Mouse (Mus musculus) embryonic facial prominence, embryonic 12.5 days (tissue): Measurements from ENCODE around the gene Chrm3. TPM values are rescaled to one million over a fixed set of nuclear protein-coding genes. Genes with fewer than 3 reads are reported as not detected.
A peak's percentile ranks its signal among the peaks of the same experiment; 100 is the strongest.
"Not testable (repeated sequence)": the region's sequence is repeated elsewhere in the genome, so short reads cannot be mapped to it uniquely, and the experiment has no call there.

ENCODE experiments used
- ATAC-seq: fragments of 200-750 bp; cut with Nextera tagmentation; 2 replicates; pipeline ENCODE4 v1.8.0; 2017; ENCODE audit not compliant: insufficient number of reproducible peaks, insufficient read depth, low FRiP score, low TSS enrichment
- H3K27ac ChIP-seq: fragments of 300-500 bp; sonication (generic); 2 replicates; pipeline ENCODE4 v1.5.1; 2016; ENCODE audit warnings: mild to moderate bottlenecking
- H3K27me3 ChIP-seq: fragments of 300-500 bp; sonication (generic); 2 replicates; pipeline ENCODE4 v1.6.1; 2016; ENCODE audit warnings: mild to moderate bottlenecking, moderate library complexity
- H3K36me3 ChIP-seq: fragments of 300-500 bp; sonication (generic); 2 replicates; pipeline ENCODE4 v1.6.1; 2016; ENCODE audit warnings: mild to moderate bottlenecking
- H3K4me1 ChIP-seq: fragments of 300-500 bp; sonication (generic); 2 replicates; pipeline ENCODE4 v1.6.1; 2016
- H3K4me2 ChIP-seq: fragments of 300-500 bp; sonication (generic); replicated peaks from 2 replicates; pipeline ENCODE4 v1.6.1; 2016; ENCODE audit warnings: mild to moderate bottlenecking, moderate library complexity
- H3K4me3 ChIP-seq: fragments of 300-500 bp; sonication (generic); 2 replicates; pipeline ENCODE4 v1.5.1; 2016; ENCODE audit warnings: mild to moderate bottlenecking
- H3K9ac ChIP-seq: fragments of 300-500 bp; sonication (generic); 2 replicates; pipeline ENCODE4 v1.6.1; 2016; ENCODE audit warnings: mild to moderate bottlenecking, moderate library complexity
- H3K9me3 ChIP-seq: fragments of 300-500 bp; sonication (generic); 2 replicates; pipeline ENCODE4 v1.6.1; 2016; ENCODE audit warnings: mild to moderate bottlenecking, moderate library complexity
- WGBS: fragments of 180-500 bp; shearing (Covaris S2); methylation state at CpG from one replicate; pipeline ENCODE4 v1.1.7; 2016; 5-methylcytosine and 5-hydroxymethylcytosine counted together
- microRNA-seq: library from miRNA; unstranded; fragments of <30 nt; microRNA quantifications from one replicate; pipeline ENCODE4, GENCODE M21; 2017
- polyA plus RNA-seq: library from polyadenylated mRNA; unstranded; fragments of >200 nt; fragmentation: Nextera tagmentation; extraction: Ambion mirVana; gene quantifications from 2 replicates; pipeline ENCODE4 v1.2.1, GENCODE M21; 2016

Chrm3 gene
- polyA plus RNA-seq, 1 experiment from 2014 or later: 1.5 TPM

DNA sequence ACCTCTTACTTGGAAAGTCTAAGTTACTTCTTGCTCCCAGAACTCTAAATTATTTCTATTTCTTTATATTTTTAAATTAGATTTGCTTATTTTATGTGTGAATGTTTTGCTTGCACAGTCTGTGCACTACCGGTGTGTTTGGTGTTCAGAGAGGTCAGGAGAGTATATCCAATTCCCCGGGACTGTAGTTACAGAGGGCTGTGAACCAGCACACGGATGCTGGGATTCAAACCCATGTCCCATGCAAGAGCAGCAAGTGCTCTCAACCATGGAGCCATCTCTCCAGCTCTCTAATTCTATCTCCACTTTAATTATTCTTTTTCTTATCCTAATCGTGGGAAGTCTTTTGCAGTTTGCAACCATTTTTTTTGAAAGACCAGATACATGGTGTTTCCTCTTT, 478.7 kb downstream of the Chrm3 start:
- Histone ChIP-seq H3K9ac (no peak overlapping the region), H3K36me3 (no peaks in the 10 kb centered on the region), H3K27ac (no peak overlapping the region), H3K4me2 (no peak overlapping the region), H3K4me1 (no peaks in the 10 kb centered on the region), H3K4me3 (no peak overlapping the region), H3K27me3 (no peaks in the 10 kb centered on the region), H3K9me3 (no peaks in the 10 kb centered on the region)
- no peak for ATAC-seq
- WGBS: 51% methylated on average over 4 of the region's 4 CpGs

DNA sequence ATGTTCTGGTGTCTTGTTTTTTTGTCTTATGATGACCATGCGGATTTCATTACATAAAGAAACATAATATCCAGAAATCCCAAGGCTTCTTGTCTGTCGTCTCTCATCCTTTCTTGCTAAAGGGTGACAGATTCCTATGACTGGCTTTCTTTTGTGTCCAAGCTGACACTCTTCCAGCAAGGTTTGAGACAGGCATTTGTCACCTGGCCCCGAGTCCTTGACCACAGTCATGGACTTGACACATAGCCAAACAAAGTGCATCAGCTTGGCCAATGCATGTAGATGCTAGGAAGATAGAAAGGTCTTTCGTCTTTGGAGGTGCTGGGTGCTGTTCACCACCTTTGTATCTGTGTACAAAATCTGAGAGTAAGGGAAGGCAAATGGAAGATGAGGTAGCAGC, 480.2 kb downstream of the Chrm3 start:
- Histone ChIP-seq H3K4me1 (no peaks in the 10 kb centered on the region), H3K4me2 (no peak overlapping the region), H3K4me3 (no peak overlapping the region), H3K9me3 (no peaks in the 10 kb centered on the region), H3K36me3 (no peaks in the 10 kb centered on the region), H3K27ac (no peak overlapping the region), H3K9ac (no peak overlapping the region), H3K27me3 (no peaks in the 10 kb centered on the region)
- 77% methylated on average over 4 of the region's 4 CpGs for WGBS
- ATAC-seq: no peak

DNA sequence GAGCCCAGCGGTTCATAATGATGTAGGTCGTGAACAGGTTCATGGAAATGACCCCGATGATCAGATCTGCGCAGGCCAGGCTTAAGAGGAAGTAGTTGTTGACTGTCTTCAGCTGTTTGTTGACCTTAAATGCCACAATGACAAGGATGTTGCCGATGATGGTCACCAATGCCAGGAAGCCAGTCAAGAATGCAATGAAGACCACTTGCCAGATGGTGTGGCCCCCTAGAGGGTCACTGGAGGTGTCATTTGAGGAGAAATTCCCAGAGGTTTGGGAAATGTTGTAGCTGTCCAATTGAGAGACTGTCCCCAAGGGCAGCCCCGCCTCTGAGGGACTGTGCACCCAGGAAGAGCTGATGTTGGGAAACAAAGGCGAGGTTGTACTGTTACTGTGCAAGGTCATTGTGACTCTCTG, 482.0 kb downstream of the Chrm3 start:
- no peak overlapping the region for H3K9ac ChIP-seq
- 83% methylated on average over 7 of the region's 7 CpGs for WGBS
- no peaks in the 10 kb centered on the region for H3K9me3 ChIP-seq
- H3K36me3 ChIP-seq: no peaks in the 10 kb centered on the region
- H3K27ac ChIP-seq: no peak overlapping the region
- H3K4me3 ChIP-seq: no peak overlapping the region
- no peaks in the 10 kb centered on the region for H3K4me1 ChIP-seq
- H3K4me2 ChIP-seq: no peak overlapping the region
- H3K27me3 ChIP-seq: no peaks in the 10 kb centered on the region
- ATAC-seq: no peak

GRCm38 (mm10) chr13:9873377-9873776, 487.3 kb downstream of the Chrm3 start:
- H3K27me3 ChIP-seq: no peaks in the 10 kb centered on the region
- ATAC-seq: no peak
- no peak overlapping the region for H3K4me3 ChIP-seq
- 79% methylated on average over 3 of the region's 3 CpGs for WGBS
- no peak overlapping the region for H3K9ac ChIP-seq
- no peaks in the 10 kb centered on the region for H3K36me3 ChIP-seq
- no peaks in the 10 kb centered on the region for H3K9me3 ChIP-seq
- no peaks in the 10 kb centered on the region for H3K4me1 ChIP-seq
- no peak overlapping the region for H3K4me2 ChIP-seq
- no peak overlapping the region for H3K27ac ChIP-seq

DNA sequence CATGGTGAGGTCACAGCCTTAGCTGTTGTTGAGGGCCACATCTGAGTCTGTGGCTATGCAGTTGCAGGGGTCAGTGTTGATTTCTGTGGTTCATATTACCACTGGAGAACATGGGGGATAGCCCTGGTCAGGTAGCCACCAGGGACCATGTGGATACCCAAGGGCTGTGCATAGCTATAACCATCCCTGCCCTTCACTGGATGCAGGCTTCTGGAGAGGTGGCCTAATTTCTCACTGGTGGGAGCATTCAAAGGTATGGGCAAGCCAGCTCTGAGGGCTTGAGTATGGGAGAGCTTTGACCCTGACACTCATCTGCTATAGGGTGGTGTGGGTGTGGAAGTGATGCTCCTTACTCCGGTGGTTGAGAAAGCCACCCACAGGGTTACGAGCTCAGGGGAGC, 494.5 kb downstream of the Chrm3 start:
- H3K9me3 ChIP-seq: no peaks in the 10 kb centered on the region
- H3K4me3 ChIP-seq: no peak overlapping the region
- H3K4me1 ChIP-seq: no peaks in the 10 kb centered on the region
- H3K4me2 ChIP-seq: no peak overlapping the region
- no peak overlapping the region for H3K9ac ChIP-seq
- no peak for ATAC-seq
- no peaks in the 10 kb centered on the region for H3K36me3 ChIP-seq
- H3K27ac ChIP-seq: no peak overlapping the region
- H3K27me3 ChIP-seq: no peaks in the 10 kb centered on the region
- 86% methylated on average over 2 of the region's 2 CpGs for WGBS

GRCm38 (mm10) chr13:9847515-9847914, 513.1 kb downstream of the Chrm3 start:
- Histone ChIP-seq H3K4me2 (no peak overlapping the region), H3K27me3 (no peaks in the 10 kb centered on the region), H3K9ac (no peak overlapping the region), H3K4me1 (no peaks in the 10 kb centered on the region), H3K4me3 (no peak overlapping the region), H3K36me3 (no peaks in the 10 kb centered on the region), H3K27ac (no peak overlapping the region), H3K9me3 (no peaks in the 10 kb centered on the region)
- 70% methylated on average over 3 of the region's 3 CpGs for WGBS
- no peak for ATAC-seq

DNA sequence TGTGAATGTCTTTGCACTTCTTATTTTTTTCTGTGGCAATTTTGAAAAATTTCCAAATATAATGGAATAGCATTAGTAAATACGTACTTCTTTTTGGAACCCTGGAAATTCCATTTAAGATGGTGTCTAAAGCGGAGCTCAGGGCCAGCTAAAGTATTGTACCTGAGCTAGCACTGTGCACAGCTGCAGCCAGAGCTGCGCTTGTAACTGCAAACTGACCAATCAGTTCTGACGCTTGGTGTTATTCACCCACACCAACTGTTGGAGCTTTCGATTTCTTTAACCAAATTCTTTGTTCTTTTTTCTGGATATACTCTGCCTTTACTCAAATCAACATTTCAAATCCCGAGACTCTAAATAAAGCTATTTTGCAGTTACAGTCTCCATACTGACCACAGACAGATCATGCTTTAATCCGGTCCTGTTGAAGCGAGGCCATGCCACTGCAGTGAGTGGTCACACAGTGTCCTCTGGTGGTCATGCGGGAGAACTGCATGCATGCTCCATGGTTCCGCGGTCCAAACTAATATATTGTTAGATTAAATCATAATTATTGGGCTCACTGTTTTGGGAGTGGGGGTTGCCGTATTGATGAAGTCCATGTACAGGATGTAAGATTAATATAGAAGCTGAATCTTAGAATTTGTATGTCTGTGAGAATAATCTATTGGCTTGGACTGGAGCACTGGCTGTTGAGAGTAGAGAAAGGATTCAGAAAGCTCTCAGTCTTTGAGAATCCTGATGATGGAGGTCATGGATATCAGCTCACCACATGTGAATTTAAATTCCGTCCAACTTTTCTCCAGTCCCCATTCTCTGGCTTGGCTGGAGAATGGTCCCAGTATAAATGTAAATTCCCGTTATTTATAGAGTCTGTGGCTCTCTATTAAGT, 513.9 kb downstream of the Chrm3 start:
- WGBS: 33% methylated on average over 14 of the region's 14 CpGs
- Histone ChIP-seq H3K4me3 (no peak overlapping the region), H3K27ac (no peak overlapping the region), H3K4me2 (no peak overlapping the region), H3K4me1 (no peaks in the 10 kb centered on the region), H3K9me3 (no peaks in the 10 kb centered on the region), H3K36me3 (no peaks in the 10 kb centered on the region), H3K9ac (no peak overlapping the region), H3K27me3 (no peaks in the 10 kb centered on the region)
- ATAC-seq: no peak

- not testable (repeated sequence) for H3K9ac ChIP-seq, H3K36me3 ChIP-seq, H3K9me3 ChIP-seq, H3K4me1 ChIP-seq, H3K4me2 ChIP-seq, H3K4me3 ChIP-seq, H3K27me3 ChIP-seq, H3K27ac ChIP-seq
- ATAC-seq: 0 out of 2 replicates have a peak, but pooled peaks have one; percentile 56
- WGBS: 66% methylated on average over 33 of the region's 33 CpGs
Observed at GRCm38 (mm10) chr13:9834146-9834679, 526.4 kb downstream of the Chrm3 start.

GRCm38 (mm10) chr13:9826227-9826626, 534.4 kb downstream of the Chrm3 start:
- H3K27me3 ChIP-seq: no peaks in the 10 kb centered on the region
- no peaks in the 10 kb centered on the region for H3K36me3 ChIP-seq
- H3K4me1 ChIP-seq: no peaks in the 10 kb centered on the region
- ATAC-seq: no peak
- 66% methylated on average over 5 of the region's 5 CpGs for WGBS
- no peak overlapping the region for H3K27ac ChIP-seq
- no peaks in the 10 kb centered on the region for H3K9me3 ChIP-seq
- H3K9ac ChIP-seq: no peak overlapping the region
- no peak overlapping the region for H3K4me3 ChIP-seq
- H3K4me2 ChIP-seq: no peak overlapping the region

Small RNAs within 50 kb of the gene (microRNA-seq; reads per million reads assigned to microRNA genes)
- 1.8 reads per million, percentile 3 among the genes with 10 or more reads in this experiment for gene Gm24187
